Mouse (Mus musculus) monocyte, adult 5-6 weeks (primary cell): ENCODE data around the gene Slc1a6. TPM values are rescaled to one million over a fixed set of nuclear protein-coding genes. Genes with fewer than 3 reads are reported as not detected.
"Not testable (repeated sequence)": the region's sequence is repeated elsewhere in the genome, so short reads cannot be mapped to it uniquely, and the experiment has no call there.

Source experiments
- ATAC-seq: fragments of 153-309, 156-312 bp; replicated peaks from 2 replicates; pipeline ENCODE4 v1.8.0; 2017; ENCODE audit warnings: mild to moderate bottlenecking; ENCODE audit not compliant: low TSS enrichment, insufficient number of reproducible peaks, severe bottlenecking, poor library complexity, low FRiP score
- total RNA-seq: library from RNA; stranded (forward); fragments of 200-1000, 200-491, 200-594 nt; gene quantifications from 3 replicates; pipeline ENCODE4 v1.2.3, GENCODE M21; 2017

Gene Slc1a6
- total RNA-seq = not detected in 3 replicates

- ATAC-seq = no peak
These were observed at the start of gene Slc1a6 for GRCm38 (mm10) chr10:78779981-78780651. TSS of gene Slc1a6 (plus strand) at chr10:78780496.

- no peak for ATAC-seq
These were observed 40.5 kb upstream of the Slc1a6 start for GRCm38 (mm10) chr10:78739821-78740220.

- ATAC-seq = no peak
These were observed 36.6 kb upstream of the Slc1a6 start for GRCm38 (mm10) chr10:78743721-78744120.

GRCm38 (mm10) chr10:78745453-78746232, 34.7 kb upstream of the Slc1a6 start:
- no peak for ATAC-seq

GRCm38 (mm10) chr10:78747035-78747721, 33.1 kb upstream of the Slc1a6 start:
- no peak for ATAC-seq

GRCm38 (mm10) chr10:78748161-78748560, 32.1 kb upstream of the Slc1a6 start:
- no peak for ATAC-seq

GRCm38 (mm10) chr10:78748946-78749345, 31.4 kb upstream of the Slc1a6 start:
- no peak for ATAC-seq

GRCm38 (mm10) chr10:78752452-78753191, 27.7 kb upstream of the Slc1a6 start, which contains the start of gene Ccdc105:
TSS of gene Ccdc105 (minus strand) at chr10:78753065.
- ATAC-seq = no peak

GRCm38 (mm10) chr10:78756021-78756420, 24.3 kb upstream of the Slc1a6 start:
- ATAC-seq = no peak

GRCm38 (mm10) chr10:78765570-78765969, 14.7 kb upstream of the Slc1a6 start:
- no peak for ATAC-seq

- no peak for ATAC-seq
These were observed 4.5 kb upstream of the Slc1a6 start for GRCm38 (mm10) chr10:78775830-78776229.

- ATAC-seq = no peak
These were observed 769 bp upstream of the Slc1a6 start for GRCm38 (mm10) chr10:78779527-78779926.

- no peak for ATAC-seq
These were observed 7.3 kb downstream of the Slc1a6 start for GRCm38 (mm10) chr10:78787566-78788087.

GRCm38 (mm10) chr10:78790561-78790960, 10.3 kb downstream of the Slc1a6 start:
- ATAC-seq = no peak

- no peak for ATAC-seq
These were observed 21.2 kb downstream of the Slc1a6 start for GRCm38 (mm10) chr10:78801449-78801848.

GRCm38 (mm10) chr10:78812358-78813060, 32.2 kb downstream of the Slc1a6 start:
- no peak for ATAC-seq

GRCm38 (mm10) chr10:78840456-78840855, 60.2 kb downstream of the Slc1a6 start:
- not testable (repeated sequence) for ATAC-seq

- no peak for ATAC-seq
These were observed 71.8 kb downstream of the Slc1a6 start, which contains the start of gene Olfr1356 for GRCm38 (mm10) chr10:78852066-78852465. TSS of gene Olfr1356 (minus strand) at chr10:78852166.
